Mouse (Mus musculus) ES-Bruce4 (cell line): ENCODE measurements around the gene Tbc1d14. TPM values are rescaled to one million over a fixed set of nuclear protein-coding genes. Genes with fewer than 3 reads are reported as not detected.
A peak's percentile ranks its signal among the peaks of the same experiment; 100 is the strongest.

Experiments used
- H3K27ac ChIP-seq: 2 replicates; pipeline ENCODE4 v1.5.1; 2012; ENCODE audit warnings: low read length, inconsistent platforms; ENCODE audit not compliant: insufficient read depth
- H3K27me3 ChIP-seq: 2 replicates; pipeline ENCODE4 v1.6.1; 2012; ENCODE audit warnings: mild to moderate bottlenecking, low read length, inconsistent platforms; ENCODE audit not compliant: control insufficient read depth, poor library complexity, insufficient read depth, severe bottlenecking
- H3K36me3 ChIP-seq: 2 replicates; pipeline ENCODE4 v1.6.1; 2012; ENCODE audit warnings: inconsistent platforms, mild to moderate bottlenecking, low read length, moderate library complexity; ENCODE audit not compliant: control insufficient read depth, poor library complexity, insufficient read depth, severe bottlenecking
- H3K4me1 ChIP-seq: one replicate; pipeline ENCODE4 v1.8.1; 2011; ENCODE audit warnings: low read length; ENCODE audit not compliant: control insufficient read depth, insufficient read depth
- H3K4me3 ChIP-seq: 2 replicates; pipeline ENCODE4 v1.5.1; 2011; ENCODE audit warnings: low read depth, mild to moderate bottlenecking, low read length
- H3K9ac ChIP-seq: 2 replicates; pipeline ENCODE4 v1.6.1; 2012; ENCODE audit warnings: low read depth, mild to moderate bottlenecking, inconsistent platforms; ENCODE audit not compliant: poor library complexity, severe bottlenecking
- H3K9me3 ChIP-seq: replicated peaks from 2 replicates; pipeline ENCODE4 v1.6.1; 2012; ENCODE audit warnings: mild to moderate bottlenecking, low read length, inconsistent platforms; ENCODE audit not compliant: control insufficient read depth, poor library complexity, insufficient read depth, severe bottlenecking
- CTCF ChIP-seq: IDR thresholded peaks from one replicate; pipeline ENCODE4 v1.8.1; 2011; ENCODE audit warnings: low read depth, low read length
- EP300 ChIP-seq: IDR thresholded peaks from 2 replicates; pipeline ENCODE4 v1.6.1; 2011; ENCODE audit warnings: low read depth, low read length; ENCODE audit not compliant: insufficient read depth
- POLR2A ChIP-seq: IDR thresholded peaks from one replicate; pipeline ENCODE4 v1.8.1; 2011; ENCODE audit warnings: low read length; ENCODE audit not compliant: insufficient read depth
- polyA plus RNA-seq: library from polyadenylated mRNA; stranded (reverse); fragments of >200 nt; gene quantifications from 2 replicates; pipeline ENCODE4 v1.2.4, GENCODE M21; 2011; ENCODE audit warnings: low read depth; ENCODE audit not compliant: missing spikeins, insufficient read depth, insufficient read length

Tbc1d14 gene
- polyA plus RNA-seq, 1 experiment = 28.8 TPM

GRCm38 (mm10) chr5:36544765-36545164 lies 48.3 kb downstream of the Tbc1d14 start:
- TF ChIP-seq CTCF (no peak), EP300 (no peak), POLR2A (no peak)
- H3K27ac ChIP-seq = no peak overlapping the region
- H3K4me1 ChIP-seq = peaks cover 2% of the 10 kb centered on the region
- H3K9ac ChIP-seq = no peak overlapping the region
- no peaks in the 10 kb centered on the region for H3K27me3 ChIP-seq
- no peaks in the 10 kb centered on the region for H3K36me3 ChIP-seq
- H3K9me3 ChIP-seq = no peaks in the 10 kb centered on the region
- no peak overlapping the region for H3K4me3 ChIP-seq

- Histone ChIP-seq H3K4me3 (no peak overlapping the region), H3K4me1 (no peaks in the 10 kb centered on the region), H3K36me3 (no peaks in the 10 kb centered on the region), H3K27ac (no peak overlapping the region), H3K27me3 (no peaks in the 10 kb centered on the region), H3K9ac (no peak overlapping the region), H3K9me3 (no peaks in the 10 kb centered on the region)
- TF ChIP-seq EP300 (no peak), POLR2A (no peak), CTCF (no peak)
Measured at GRCm38 (mm10) chr5:36540928-36541327, 52.1 kb downstream of the Tbc1d14 start.

GRCm38 (mm10) chr5:36538576-36539187 lies 54.4 kb downstream of the Tbc1d14 start:
- H3K9me3 ChIP-seq = no peaks in the 10 kb centered on the region
- H3K4me1 ChIP-seq = no peaks in the 10 kb centered on the region
- no peak overlapping the region for H3K9ac ChIP-seq
- H3K27me3 ChIP-seq = no peaks in the 10 kb centered on the region
- H3K36me3 ChIP-seq = no peaks in the 10 kb centered on the region
- H3K4me3 ChIP-seq = no peak overlapping the region
- no peak for TF ChIP-seq EP300
- no peak for TF ChIP-seq POLR2A
- TF ChIP-seq CTCF = peak; percentile 23
- no peak overlapping the region for H3K27ac ChIP-seq

GRCm38 (mm10) chr5:36536424-36536823 lies 56.7 kb downstream of the Tbc1d14 start:
- no peak for TF ChIP-seq EP300
- no peak for TF ChIP-seq POLR2A
- no peak for TF ChIP-seq CTCF
- Histone ChIP-seq H3K4me3 (no peak overlapping the region), H3K9ac (no peak overlapping the region), H3K4me1 (no peaks in the 10 kb centered on the region), H3K27me3 (no peaks in the 10 kb centered on the region), H3K36me3 (no peaks in the 10 kb centered on the region), H3K27ac (no peak overlapping the region), H3K9me3 (no peaks in the 10 kb centered on the region)

GRCm38 (mm10) chr5:36535438-36536176 lies 57.5 kb downstream of the Tbc1d14 start:
- Histone ChIP-seq H3K4me3 (no peak overlapping the region), H3K27ac (no peak overlapping the region)
- TF ChIP-seq EP300 (no peak), CTCF (no peak), POLR2A (no peak)

GRCm38 (mm10) chr5:36534455-36535030 lies 58.5 kb downstream of the Tbc1d14 start:
- no peaks in the 10 kb centered on the region for H3K9me3 ChIP-seq
- H3K9ac ChIP-seq = no peak overlapping the region
- no peaks in the 10 kb centered on the region for H3K27me3 ChIP-seq
- no peaks in the 10 kb centered on the region for H3K4me1 ChIP-seq
- no peak for TF ChIP-seq CTCF
- TF ChIP-seq EP300 = no peak
- no peak for TF ChIP-seq POLR2A
- H3K27ac ChIP-seq = no peak overlapping the region
- H3K4me3 ChIP-seq = no peak overlapping the region
- no peaks in the 10 kb centered on the region for H3K36me3 ChIP-seq

More at GRCm38 (mm10) chr5:36535438-36536176, 57.5 kb downstream of the Tbc1d14 start:
- no peak overlapping the region for H3K9ac ChIP-seq
- no peaks in the 10 kb centered on the region for H3K9me3 ChIP-seq
- H3K36me3 ChIP-seq = no peaks in the 10 kb centered on the region
- H3K27me3 ChIP-seq = no peaks in the 10 kb centered on the region
- H3K4me1 ChIP-seq = no peaks in the 10 kb centered on the region
